Mouse (Mus musculus) gastrocnemius, postnatal 25 days (tissue): Measurements from ENCODE around the gene Micu2. TPM values are rescaled to one million over a fixed set of nuclear protein-coding genes. Genes with fewer than 3 reads are reported as not detected.
A peak's percentile ranks its signal among the peaks of the same experiment; 100 is the strongest.
"Not testable (repeated sequence)": the region's sequence is repeated elsewhere in the genome, so short reads cannot be mapped to it uniquely, and the experiment has no call there.

ENCODE experiments used
- DNase-seq: peaks from one replicate; pipeline ENCODE4 v3.0.0; 2022
- total RNA-seq, 2 experiments: library from RNA; stranded (reverse); gene quantifications; 1 replicate in 1 of 2; 2 replicates in 1 of 2; pipeline ENCODE4 v1.2.3; 2021

Micu2 gene
- total RNA-seq, 2 experiments from 2014 or later: 32.6 to 32.7 TPM

DNA sequence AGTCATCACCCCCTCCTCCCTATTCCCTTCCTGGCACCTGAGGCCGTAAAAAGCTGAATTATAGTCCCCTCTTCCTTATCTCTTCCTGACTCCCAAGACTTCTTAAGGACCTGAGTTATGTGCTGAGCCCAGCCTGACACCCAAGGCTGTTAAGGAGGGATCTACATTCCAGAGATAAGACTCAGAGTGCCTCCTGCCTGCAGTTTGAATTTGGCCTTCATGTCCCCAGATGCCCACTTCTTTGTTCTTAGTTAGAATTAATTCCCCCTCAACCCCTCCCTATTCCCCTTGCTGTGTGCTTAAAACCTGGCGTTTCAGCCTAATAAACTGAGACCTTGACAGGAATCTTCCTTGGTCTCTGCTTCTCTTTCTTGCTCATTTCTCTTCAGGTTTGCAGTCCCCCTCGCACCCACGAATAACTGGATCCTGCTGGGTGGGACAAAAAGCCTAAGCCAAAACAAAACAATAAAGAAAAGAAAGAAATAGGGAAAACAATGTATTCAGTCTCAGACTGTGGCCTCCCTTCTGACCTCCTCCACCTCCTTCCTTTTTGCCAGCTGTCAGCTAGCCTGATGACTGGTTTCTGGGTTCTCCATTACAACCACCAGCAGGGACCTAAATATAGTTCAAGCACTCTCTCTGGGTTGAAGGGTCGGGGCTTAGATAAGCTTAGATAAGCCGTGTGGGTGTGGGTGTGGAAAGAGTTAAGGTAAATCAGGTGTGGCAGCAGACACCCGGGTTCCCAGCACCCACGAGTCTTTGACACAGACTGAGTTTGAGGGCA is 102.8 kb downstream of the Micu2 start:
- DNase-seq: not testable (repeated sequence)

DNA sequence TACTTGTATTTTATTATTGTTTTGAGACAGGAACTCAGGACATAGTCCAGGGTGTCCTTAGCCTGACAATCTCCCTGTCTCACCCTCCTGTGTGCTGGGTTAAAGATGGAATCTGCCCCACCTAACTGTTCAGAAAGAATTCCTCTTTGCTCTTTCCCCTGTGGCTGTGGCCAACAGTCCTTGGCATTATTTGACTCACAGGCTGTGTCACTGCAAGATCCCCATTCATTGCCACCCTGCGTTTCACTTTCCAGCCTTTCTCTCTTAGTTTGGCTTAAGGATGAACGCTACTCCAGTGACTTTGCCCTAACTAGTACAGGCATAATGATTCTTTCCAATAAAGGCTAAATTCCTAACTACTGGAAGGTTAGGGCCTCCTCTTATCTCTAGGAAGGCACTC is 104.7 kb downstream of the Micu2 start:
- no peak for DNase-seq

DNA sequence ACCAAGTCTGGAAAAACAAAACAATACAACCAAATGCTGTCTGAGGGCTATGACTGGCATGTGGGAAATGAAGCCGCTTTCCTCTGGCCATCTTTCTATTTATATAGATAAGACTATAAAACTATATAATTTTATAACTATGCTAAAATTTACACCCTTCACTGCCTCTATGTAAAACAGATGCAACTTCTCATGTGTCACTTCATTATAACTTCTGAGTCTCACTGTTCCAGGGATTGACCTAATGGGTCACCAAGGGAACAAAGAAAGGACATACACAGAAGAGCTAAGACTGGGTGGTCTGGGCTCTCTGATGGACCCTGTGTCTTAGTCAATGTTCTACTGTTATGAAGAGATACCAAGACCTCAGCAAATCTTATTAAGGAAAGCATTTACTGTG is 106.1 kb downstream of the Micu2 start:
- DNase-seq: no peak

DNA sequence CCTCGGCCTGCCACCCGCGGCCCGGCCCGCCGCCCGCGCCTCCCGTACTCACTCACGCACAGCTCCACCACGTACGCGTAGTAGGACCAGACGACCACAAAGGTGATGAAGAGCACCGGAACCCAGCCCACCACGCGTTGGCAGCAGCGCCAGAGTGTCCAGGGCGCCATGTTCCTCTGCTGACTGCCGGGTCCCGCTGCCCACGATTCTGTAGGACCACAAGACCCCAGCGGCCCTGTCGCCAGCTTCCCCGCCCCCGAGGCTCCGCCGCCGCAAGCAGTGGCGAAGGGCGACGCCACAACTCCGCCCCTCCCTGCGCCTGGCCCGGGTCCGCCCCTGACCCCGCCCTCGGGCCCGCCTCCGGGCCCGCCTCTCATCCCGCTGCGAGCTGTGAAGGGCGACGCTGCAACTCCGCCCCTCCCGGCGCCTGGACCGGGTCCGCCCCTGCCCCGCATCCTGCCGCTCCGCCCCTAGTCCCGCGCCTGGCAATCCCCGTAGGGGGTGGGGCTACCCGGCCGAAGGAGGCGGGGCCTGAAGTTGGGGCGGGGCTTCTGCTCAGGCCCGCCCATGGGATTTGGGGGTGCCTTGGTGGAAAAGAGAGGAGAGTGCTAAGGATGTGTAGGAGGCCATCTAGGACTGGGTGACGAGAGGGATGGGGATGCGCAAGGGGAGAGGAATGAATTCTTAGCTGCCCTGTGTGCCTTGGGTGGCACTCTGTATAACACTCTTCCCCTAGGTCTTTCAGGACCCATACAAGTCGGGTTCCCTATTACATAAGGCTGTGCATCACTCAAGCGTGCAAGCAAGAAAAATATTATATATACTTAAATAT is 108.8 kb downstream of the Micu2 start, which contains the start of gene Zdhhc20:
Gene Zdhhc20 (minus strand): TSS at position 266 of the 832 bp plus-strand sequence.
- peak; percentile 98 for DNase-seq

DNA sequence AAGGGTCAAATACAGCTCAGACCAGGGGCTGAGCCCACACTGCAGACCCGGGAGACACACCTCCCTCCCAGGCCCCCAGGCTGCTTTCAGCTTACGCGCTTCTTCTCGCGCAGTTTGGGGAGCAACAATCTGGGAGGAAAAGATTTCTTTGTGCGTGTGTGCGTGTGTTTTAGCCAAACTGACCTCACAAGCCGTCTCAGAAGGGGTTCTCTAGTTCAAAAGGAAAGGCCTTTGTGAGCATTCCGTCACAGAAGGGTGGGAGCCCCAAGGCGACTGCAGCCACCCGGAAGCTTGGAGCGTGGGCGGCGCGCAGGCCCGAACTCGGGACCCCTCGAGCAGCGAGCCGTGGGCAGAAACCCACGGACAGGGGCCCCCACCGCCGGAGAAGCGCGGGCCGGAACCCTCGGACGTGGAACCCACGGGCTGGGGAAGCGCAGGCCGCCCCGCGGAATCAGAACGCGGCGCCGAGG is 109.5 kb downstream of the Micu2 start:
- DNase-seq: no peak

DNA sequence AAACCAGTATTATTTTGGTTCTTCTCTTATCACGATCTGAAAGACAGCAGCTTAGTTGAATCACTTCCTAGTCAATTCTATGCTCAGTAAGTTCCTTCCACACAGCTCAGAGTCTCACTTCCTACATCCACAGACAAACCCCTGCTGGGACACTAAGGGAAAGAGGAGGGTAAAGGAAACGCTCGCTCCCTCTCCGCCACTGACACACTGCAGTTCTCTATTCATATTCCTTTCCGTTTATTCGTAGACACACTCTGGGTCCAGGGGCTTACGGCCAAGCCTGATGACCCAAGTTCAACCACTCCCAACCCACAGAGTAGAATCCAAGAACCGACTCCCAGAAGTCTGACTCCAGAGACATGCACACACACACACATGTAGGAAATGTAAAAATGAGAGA is 111.9 kb downstream of the Micu2 start:
- no peak for DNase-seq

DNA sequence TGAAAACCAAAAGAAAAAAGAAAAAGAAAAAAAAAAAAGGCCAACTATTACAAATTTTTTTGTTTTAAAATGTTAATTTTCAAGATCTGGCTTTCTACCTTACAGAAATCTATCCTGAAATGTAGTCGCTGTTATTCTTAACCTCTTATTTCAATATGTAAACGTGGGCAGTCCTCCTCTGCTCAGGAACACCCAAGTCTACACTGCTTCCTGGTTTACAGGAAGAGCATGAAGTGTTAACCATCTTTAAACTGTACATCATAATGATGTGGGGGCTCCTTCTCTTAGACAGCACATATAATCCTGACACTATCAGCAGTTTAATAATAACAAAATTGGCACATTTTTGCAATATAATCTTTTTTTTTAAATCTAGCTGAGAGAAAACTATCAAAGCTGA is 113.0 kb downstream of the Micu2 start:
- DNase-seq: no peak

DNA sequence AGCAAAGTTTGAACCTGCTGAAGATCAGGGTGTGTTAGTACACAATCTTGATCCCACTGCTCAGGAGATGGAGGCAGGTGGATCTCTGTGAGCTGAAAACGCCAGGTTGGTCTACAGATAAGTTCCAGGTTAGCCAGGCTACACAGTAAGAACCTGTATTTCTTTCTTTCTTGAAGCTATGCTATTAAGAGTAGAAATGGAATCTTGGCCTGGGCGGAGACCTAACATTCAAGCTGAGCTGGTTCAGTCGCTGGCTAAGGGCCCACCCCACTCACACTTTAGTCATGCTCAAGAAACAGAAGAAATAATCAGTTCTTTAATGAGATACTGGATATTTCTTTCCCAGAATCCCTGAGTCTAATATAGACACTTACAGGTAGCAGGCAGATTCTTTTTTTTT is 115.7 kb downstream of the Micu2 start:
- no peak for DNase-seq

DNA sequence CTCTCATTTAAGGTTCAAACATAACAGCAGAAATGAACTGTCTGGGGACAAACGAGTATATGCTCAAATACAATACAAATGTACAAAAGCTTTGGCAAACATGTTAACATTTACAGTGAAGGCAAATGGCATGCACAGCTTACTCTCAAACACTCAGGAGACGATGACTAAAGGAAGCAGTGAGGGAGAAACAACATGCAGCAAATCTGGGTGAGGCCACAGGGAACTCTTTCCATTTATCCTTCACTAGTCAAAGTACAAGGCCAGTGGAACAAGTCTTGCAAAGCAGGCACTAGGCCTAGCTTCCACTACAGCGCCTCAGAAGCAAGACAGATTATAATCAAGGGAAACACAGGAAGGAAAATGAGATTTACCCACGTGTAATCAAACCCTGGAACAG is 116.3 kb downstream of the Micu2 start:
- no peak for DNase-seq

DNA sequence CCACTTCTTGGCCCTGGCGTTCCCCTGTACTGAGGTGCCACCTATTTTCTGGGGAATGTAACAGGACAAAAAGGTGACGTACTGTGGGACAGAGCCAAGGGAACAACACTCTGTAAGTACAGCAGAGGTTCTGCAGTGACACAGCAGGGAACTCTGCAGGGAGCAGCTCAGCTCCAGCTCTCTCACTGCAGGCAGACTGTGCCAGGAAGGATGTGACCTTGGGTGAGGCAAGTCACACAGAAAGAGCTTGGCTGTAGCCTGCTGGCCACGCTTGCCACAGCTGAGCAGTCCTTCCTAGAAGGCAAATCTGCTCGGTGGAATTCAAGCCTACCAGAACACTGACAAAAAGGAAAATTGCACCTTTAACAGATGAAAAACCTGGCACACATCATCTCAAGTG is 117.3 kb downstream of the Micu2 start:
- peak; percentile 79 for DNase-seq

DNA sequence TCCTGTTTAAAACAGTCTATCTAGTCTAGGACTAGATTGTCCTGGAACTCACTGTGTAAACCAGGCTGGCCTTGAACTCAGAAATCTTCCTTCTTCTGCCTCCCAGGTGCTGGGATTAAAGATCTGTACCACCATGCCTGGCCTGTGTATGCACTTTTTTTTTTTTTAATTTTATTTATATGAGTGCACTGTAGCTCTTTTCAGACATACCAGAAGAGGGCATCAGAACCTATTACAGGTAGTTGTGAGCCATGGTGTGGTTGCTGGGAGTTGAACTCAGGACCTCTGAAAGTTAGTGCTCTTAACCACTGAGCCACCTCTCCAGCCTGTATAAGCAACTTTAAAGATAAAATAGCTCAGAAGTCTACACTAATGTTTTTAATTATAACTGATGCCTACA is 118.0 kb downstream of the Micu2 start:
- no peak for DNase-seq

DNA sequence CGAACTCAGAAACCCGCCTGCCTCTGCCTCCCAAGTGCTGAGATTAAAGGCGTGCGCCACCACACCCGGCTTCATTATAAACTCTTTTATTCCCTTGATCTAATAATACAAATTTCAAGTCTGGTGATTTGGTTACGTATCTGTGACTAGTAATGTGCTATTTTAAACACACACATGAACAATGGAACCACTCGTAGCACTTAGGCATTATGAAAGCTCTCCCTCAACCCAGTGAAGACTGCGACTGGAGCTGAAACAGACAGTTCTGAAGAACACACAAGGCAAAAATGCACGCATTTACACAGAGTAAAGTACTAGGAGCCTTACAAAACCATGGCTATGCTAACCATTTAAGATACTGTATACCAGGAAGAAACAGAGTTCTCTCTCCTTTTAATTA is 121.1 kb downstream of the Micu2 start:
- no peak for DNase-seq

DNA sequence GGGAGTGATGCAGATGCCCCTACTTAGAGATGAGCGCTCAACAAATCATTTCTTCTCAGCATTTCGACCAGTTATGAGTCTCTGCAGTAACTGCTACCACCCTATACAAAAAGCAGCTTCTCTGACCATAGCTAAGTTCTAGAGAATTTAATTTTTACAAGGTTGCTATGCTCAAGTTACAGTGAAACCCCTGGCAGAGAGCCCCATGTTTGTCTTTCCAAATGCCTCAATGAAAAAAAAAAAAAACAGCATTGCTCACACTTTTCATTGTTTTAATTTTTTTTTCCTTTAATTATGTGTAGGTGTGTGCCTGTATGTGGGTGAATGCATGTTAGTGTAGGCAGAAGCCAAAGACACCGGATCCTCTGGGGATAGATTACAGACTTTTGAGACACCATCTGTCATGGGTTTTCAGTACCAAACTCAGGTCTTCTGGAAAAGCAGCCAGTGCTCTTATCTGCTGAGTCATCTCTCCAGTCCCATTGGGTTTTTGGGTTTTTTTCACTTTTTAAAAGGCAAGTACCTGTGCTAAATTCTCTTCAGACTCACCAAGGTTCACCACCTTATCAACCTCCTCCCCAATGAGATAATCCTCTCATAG is 132.3 kb downstream of the Micu2 start:
- no peak for DNase-seq

Other genes starting within 250 kb of the Micu2 start
- gene Lats2, start 240.9 kb downstream of the Micu2 start, total RNA-seq: 10 to 100 TPM; 13.6 to 19.8 TPM
- 10 to 100 TPM; 32.1 to 35.6 TPM for gene Sap18, start 201.1 kb downstream of the Micu2 start, total RNA-seq
- gene Ska3, start 173.1 kb downstream of the Micu2 start, total RNA-seq: under 1 TPM in 1 of 2 experiments, not detected in 1; 0.16 TPM
- gene Mrpl57, start 173.0 kb downstream of the Micu2 start, total RNA-seq: 10 to 100 TPM; 62.0 to 66.1 TPM
- gene Zdhhc20, start 109.0 kb downstream of the Micu2 start, total RNA-seq: 1 to 10 TPM; 2.9 to 5.1 TPM
- gene Fgf9, start 71.3 kb upstream of the Micu2 start, total RNA-seq: 1 to 10 TPM in 1 of 2 experiments, under 1 TPM in 1; 0.64 to 1.6 TPM